Mouse (Mus musculus) limb, embryonic 14.5 days (tissue): Measurements from ENCODE around the gene Bach2. TPM values are rescaled to one million over a fixed set of nuclear protein-coding genes. Genes with fewer than 3 reads are reported as not detected.

Source experiments
- ATAC-seq: fragments of 200-750 bp; cut with Nextera tagmentation; 2 replicates; pipeline ENCODE4 v1.8.0; 2017; ENCODE audit warnings: low read depth, moderate number of reproducible peaks, moderate TSS enrichment; ENCODE audit not compliant: low FRiP score
- DNase-seq: peaks from one replicate; pipeline ENCODE4 v3.0.0-alpha.2; 2015; ENCODE audit warnings: low spot score
- H3K27ac ChIP-seq: fragments of 300-500 bp; sonication (generic); replicated peaks from 2 replicates; pipeline ENCODE4 v1.5.1; 2014; ENCODE audit warnings: low read depth, mild to moderate bottlenecking, low read length, moderate library complexity, mixed read lengths
- H3K27me3 ChIP-seq: fragments of 300-500 bp; sonication (generic); 2 replicates; pipeline ENCODE4 v1.6.1; 2014; ENCODE audit warnings: low read length, mixed read lengths; ENCODE audit not compliant: control insufficient read depth, insufficient read depth
- H3K36me3 ChIP-seq: fragments of 300-500 bp; sonication (generic); 2 replicates; pipeline ENCODE4 v1.6.1; 2014; ENCODE audit warnings: mild to moderate bottlenecking, low read length, moderate library complexity, mixed read lengths; ENCODE audit not compliant: control insufficient read depth, insufficient read depth
- H3K4me1 ChIP-seq: fragments of 300-500 bp; sonication (generic); 2 replicates; pipeline ENCODE4 v1.6.1; 2014; ENCODE audit warnings: antibody characterized with exemption, low read length, mixed read lengths; ENCODE audit not compliant: control insufficient read depth, insufficient read depth
- H3K4me2 ChIP-seq: fragments of 300-500 bp; sonication (generic); replicated peaks from 2 replicates; pipeline ENCODE4 v1.6.1; 2014; ENCODE audit warnings: low read depth, mild to moderate bottlenecking, low read length, moderate library complexity; ENCODE audit not compliant: severe bottlenecking
- H3K4me3 ChIP-seq: fragments of 300-500 bp; sonication (generic); replicated peaks from 2 replicates; pipeline ENCODE4 v1.5.1; 2014; ENCODE audit warnings: low read length
- H3K9ac ChIP-seq: fragments of 300-500 bp; sonication (generic); 2 replicates; pipeline ENCODE4 v1.6.1; 2014; ENCODE audit warnings: mild to moderate bottlenecking, low read depth, low read length, moderate library complexity; ENCODE audit not compliant: severe bottlenecking
- H3K9me3 ChIP-seq: fragments of 300-500 bp; sonication (generic); 2 replicates; pipeline ENCODE4 v1.6.1; 2016; ENCODE audit warnings: low read length; ENCODE audit not compliant: control insufficient read depth
- POLR2A ChIP-seq: fragments of 200-500 bp; IDR thresholded peaks from 2 replicates; pipeline ENCODE4 v1.8.0; 2012; ENCODE audit warnings: inconsistent platforms, mild to moderate bottlenecking, moderate library complexity, borderline replicate concordance; ENCODE audit not compliant: insufficient read depth, insufficient read length; ENCODE audit errors: extremely low read depth
- WGBS: fragments of 180-500 bp; shearing (Covaris S2); extraction: QIAGEN DNeasy Blood & Tissue Kit; methylation state at CpG from one replicate; pipeline ENCODE4 v1.1.7; 2014; 5-methylcytosine and 5-hydroxymethylcytosine counted together
- polyA plus RNA-seq, 2 experiments: library from polyadenylated mRNA; depleted of rRNA in 1 of 2; stranded (reverse) in 1 of 2; unstranded in 1 of 2; fragments of >200 nt; fragmentation: Nextera tagmentation in 1 of 2; extraction: Ambion mirVana in 1 of 2; gene quantifications; 2 replicates each; pipeline versions ENCODE4 v1.2.1 to v1.2.3; 2012 to 2014

Gene Bach2
- 6.0 and 7.5 TPM in 2 replicates for polyA plus RNA-seq (2012; rRNA removed)
- polyA plus RNA-seq (2014; fragmentation: Nextera tagmentation; extraction: Ambion mirVana), result 9.6 and 11.0 TPM in 2 replicates

- no peaks in the 10 kb centered on the region for H3K36me3 ChIP-seq
- peak; percentile 92 for DNase-seq
- no peaks in the 10 kb centered on the region for H3K27me3 ChIP-seq
- H3K4me3 ChIP-seq, result peak within 1 kb of the TSS; percentile 85
- H3K9ac ChIP-seq, result peak within 1 kb of the TSS; percentile 90
- peak within 1 kb of the TSS; percentile 94 for H3K27ac ChIP-seq
- 0 out of 2 replicates have a peak, but pooled peaks have one; percentile 14 for TF ChIP-seq POLR2A
- peak; percentile 87 for ATAC-seq
- H3K4me2 ChIP-seq, result peak within 1 kb of the TSS; percentile 73
- 0% methylated on average over 38 of the region's 69 CpGs for WGBS
- H3K9me3 ChIP-seq, result no peaks in the 10 kb centered on the region
- H3K4me1 ChIP-seq, result peaks cover 38% of the 10 kb centered on the region
These were observed at the start of gene Bach2 for GRCm38 (mm10) chr4:32238366-32238854. Bach2 (plus strand) TSS chr4:32238804.

GRCm38 (mm10) chr4:32189416-32190036, 49.1 kb upstream of the Bach2 start:
- no peak overlapping the region for H3K4me2 ChIP-seq
- no peak overlapping the region for H3K4me3 ChIP-seq
- H3K4me1 ChIP-seq, result no peaks in the 10 kb centered on the region
- no peaks in the 10 kb centered on the region for H3K36me3 ChIP-seq
- ATAC-seq (no peak), DNase-seq (no peak)
- no peaks in the 10 kb centered on the region for H3K9me3 ChIP-seq
- H3K27me3 ChIP-seq, result no peaks in the 10 kb centered on the region
- no peak overlapping the region for H3K27ac ChIP-seq
- 78% methylated on average over 4 of the region's 4 CpGs for WGBS
- no peak overlapping the region for H3K9ac ChIP-seq
- no peak for TF ChIP-seq POLR2A

GRCm38 (mm10) chr4:32190506-32190905, 48.1 kb upstream of the Bach2 start:
- Histone ChIP-seq H3K9me3 (no peaks in the 10 kb centered on the region), H3K36me3 (no peaks in the 10 kb centered on the region), H3K4me3 (no peak overlapping the region), H3K9ac (no peak overlapping the region), H3K27me3 (no peaks in the 10 kb centered on the region), H3K27ac (no peak overlapping the region), H3K4me1 (peaks cover 2% of the 10 kb centered on the region; the same call in 1 of the 2 replicates), H3K4me2 (no peak overlapping the region)
- WGBS, result 44% methylated on average over 8 of the region's 8 CpGs
- no peak for DNase-seq
- ATAC-seq, result no peak
- no peak for TF ChIP-seq POLR2A

GRCm38 (mm10) chr4:32195945-32196921, 42.4 kb upstream of the Bach2 start:
- H3K27ac ChIP-seq, result peak overlapping the region; percentile 67
- peak; percentile 89 for ATAC-seq
- DNase-seq, result peak; percentile 87
- no peak for TF ChIP-seq POLR2A
- no peaks in the 10 kb centered on the region for H3K27me3 ChIP-seq
- no peaks in the 10 kb centered on the region for H3K9me3 ChIP-seq
- peaks cover 18% of the 10 kb centered on the region for H3K4me1 ChIP-seq
- no peak overlapping the region for H3K9ac ChIP-seq
- H3K4me3 ChIP-seq, result no peak overlapping the region
- H3K36me3 ChIP-seq, result no peaks in the 10 kb centered on the region
- peak overlapping the region; percentile 18 for H3K4me2 ChIP-seq
- whole genome bisulfite sequencing, result 11% methylated on average over 9 of the region's 9 CpGs

GRCm38 (mm10) chr4:32198031-32198430, 40.6 kb upstream of the Bach2 start:
- Histone ChIP-seq H3K4me1 (peaks cover 18% of the 10 kb centered on the region), H3K36me3 (no peaks in the 10 kb centered on the region), H3K4me3 (no peak overlapping the region), H3K27ac (no peak overlapping the region), H3K9me3 (no peaks in the 10 kb centered on the region), H3K27me3 (no peaks in the 10 kb centered on the region), H3K4me2 (no peak overlapping the region), H3K9ac (no peak overlapping the region)
- 93% methylated on average over 1 of the region's 1 CpGs for WGBS
- ATAC-seq (no peak), DNase-seq (no peak)
- TF ChIP-seq POLR2A, result no peak
